ENCODE assay signal across 26 mouse cellular contexts in the genomic region with DNA sequence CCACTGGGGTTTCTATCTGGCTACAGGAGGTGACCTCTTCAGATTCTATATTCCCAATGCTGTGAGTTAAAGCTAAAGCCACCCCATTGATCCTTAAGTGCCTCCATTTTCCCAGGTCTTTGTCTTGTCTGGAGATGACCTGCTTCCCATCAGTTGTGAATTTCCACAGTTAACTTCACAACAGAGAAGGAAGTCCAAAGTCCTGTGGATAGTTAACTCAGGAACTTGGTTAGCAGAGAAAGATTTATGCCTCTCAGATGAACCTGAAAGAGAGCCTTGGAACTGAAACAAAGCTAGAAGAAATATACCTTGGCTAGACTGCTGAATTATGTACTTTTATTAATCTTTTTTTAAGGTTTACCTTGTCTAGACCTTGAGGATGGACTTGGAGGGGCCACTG.
"Had no signal": no experiment of that assay in that cellular context is flagged by ENCODE, and none has a peak within 500 bp of the region (broad histone marks: within the 10 kb centered on the region; RNA-seq: fewer than 3 reads in every experiment).

No protein-coding gene starts in this region.

- H3K4me3 ChIP-seq: embryonic facial prominence, embryonic 10.5 days; embryonic facial prominence, embryonic 12.5 days; embryonic facial prominence, embryonic 13.5 days; embryonic facial prominence, embryonic 15.5 days; erythroblast, embryonic 14.5 days; forebrain, embryonic 10.5 days; forebrain, embryonic 12.5 days; forebrain, embryonic 13.5 days; forebrain, embryonic 15.5 days; gastrocnemius, adult 2 months; heart, adult 2 months had no signal

- DNase-seq: cerebellum, adult 2 months; cerebellum, adult 8-10 months; cerebellum, adult 9-10 months; cerebellum, adult 9-11 months; cerebellum, postnatal 10 days; cerebellum, postnatal 14 days; cerebellum, postnatal 25 days; cerebellum, postnatal 36 days; embryo, embryonic 11 days; forebrain, postnatal 0 days; gastrocnemius, adult 2 months; gastrocnemius, postnatal 10 days; gastrocnemius, postnatal 14 days; gastrocnemius, postnatal 25 days; gastrocnemius, postnatal 36 days; heart, adult 18-20 months; heart, adult 2 months had no signal

- H3K4me1 ChIP-seq: embryonic facial prominence, embryonic 10.5 days; embryonic facial prominence, embryonic 12.5 days; embryonic facial prominence, embryonic 13.5 days; embryonic facial prominence, embryonic 15.5 days; forebrain, embryonic 10.5 days; forebrain, embryonic 12.5 days; forebrain, embryonic 13.5 days; forebrain, embryonic 15.5 days had no signal

- H3K27me3 ChIP-seq: embryonic facial prominence, embryonic 12.5 days; embryonic facial prominence, embryonic 13.5 days; embryonic facial prominence, embryonic 15.5 days; forebrain, embryonic 12.5 days; forebrain, embryonic 13.5 days; forebrain, embryonic 15.5 days had no signal

- H3K36me3 ChIP-seq: embryonic facial prominence, embryonic 10.5 days; embryonic facial prominence, embryonic 12.5 days; embryonic facial prominence, embryonic 13.5 days; embryonic facial prominence, embryonic 15.5 days; forebrain, embryonic 10.5 days; forebrain, embryonic 12.5 days; forebrain, embryonic 15.5 days had no signal

- H3K27ac ChIP-seq: embryonic facial prominence, embryonic 10.5 days; embryonic facial prominence, embryonic 12.5 days; embryonic facial prominence, embryonic 13.5 days; embryonic facial prominence, embryonic 15.5 days; forebrain, embryonic 10.5 days; forebrain, embryonic 12.5 days; forebrain, embryonic 13.5 days; forebrain, embryonic 15.5 days; gastrocnemius, adult 2 months; heart, adult 2 months had no signal
